Mouse (Mus musculus): ENCODE results near the gene Calhm1. TPM values are rescaled to one million over a fixed set of nuclear protein-coding genes. Genes with fewer than 3 reads are reported as not detected.

Gene Calhm1
- polyA plus RNA-seq, 1 experiment = not detected

- Histone ChIP-seq H3K79me3 (ENCODE audit: low read depth) (no peaks in the 10 kb centered on the region), H3K27me3 (ENCODE audit: control insufficient read depth, insufficient read depth, insufficient read length) (no peaks in the 10 kb centered on the region)
- TF ChIP-seq USF1 (IDR thresholded peaks at IDR 0.05; ENCODE audit: low read depth) (no peak), MAX (IDR thresholded peaks at IDR 0.05) (no peak), CEBPB (IDR thresholded peaks at IDR 0.05; ENCODE audit: low read depth) (no peak), MYOD1 (IDR thresholded peaks at IDR 0.05; ENCODE audit: control insufficient read depth, insufficient read length, low read depth) (no peak), FOSL1 (IDR thresholded peaks at IDR 0.05; ENCODE audit: insufficient read depth, low read length, poor library complexity, severe bottlenecking) (no peak), CTCF (IDR thresholded peaks at IDR 0.05; ENCODE audit: control insufficient read depth, insufficient read depth, insufficient read length) (no peak), MYOG (IDR thresholded peaks at IDR 0.05; ENCODE audit: control insufficient read depth, extremely low read depth, insufficient read length) (no peak)
Observed at GRCm38 (mm10) chr19:47137771-47138421, 6.2 kb downstream of the Calhm1 start, which contains the start of gene Calhm2. Calhm2 (minus strand) TSS chr19:47138294.

GRCm38 (mm10) chr19:47137051-47137581, 6.9 kb downstream of the Calhm1 start:
- H3K27me3 ChIP-seq (ENCODE audit: control insufficient read depth, insufficient read depth, insufficient read length) = no peaks in the 10 kb centered on the region
- H3K79me3 ChIP-seq (ENCODE audit: low read depth) = no peaks in the 10 kb centered on the region
- peaks cover 5% of the 10 kb centered on the region for H3K36me3 ChIP-seq (ENCODE audit: control insufficient read depth, insufficient read depth)
- no peak overlapping the region for H3K4me3 ChIP-seq (ENCODE audit: insufficient read depth, poor library complexity, severe bottlenecking)
- no peak overlapping the region for H3ac ChIP-seq (ENCODE audit: control insufficient read depth, insufficient read length, low read depth)
- no peaks in the 10 kb centered on the region for H3K79me2 ChIP-seq (ENCODE audit: control insufficient read depth, insufficient read depth)
- no peak for TF ChIP-seq MAX (IDR thresholded peaks at IDR 0.05)

More at GRCm38 (mm10) chr19:47137771-47138421, 6.2 kb downstream of the Calhm1 start, which contains the start of gene Calhm2:
- peak within 1 kb of the TSS; percentile 24 for H3ac ChIP-seq (ENCODE audit: control insufficient read depth, insufficient read length, low read depth)
- no peak within 1 kb of the TSS for H3K4me3 ChIP-seq (ENCODE audit: insufficient read depth, poor library complexity, severe bottlenecking)
- no peaks in the 10 kb centered on the region for H3K36me3 ChIP-seq (ENCODE audit: control insufficient read depth, insufficient read depth)
- H3K79me2 ChIP-seq (ENCODE audit: control insufficient read depth, insufficient read depth) = no peaks in the 10 kb centered on the region

- peaks cover 14% of the 10 kb centered on the region for H3K36me3 ChIP-seq (ENCODE audit: control insufficient read depth, insufficient read depth)
Observed at GRCm38 (mm10) chr19:47136170-47136569, 7.9 kb downstream of the Calhm1 start.

GRCm38 (mm10) chr19:47135568-47135967, 8.5 kb downstream of the Calhm1 start:
- H3K4me3 ChIP-seq (ENCODE audit: insufficient read depth, poor library complexity, severe bottlenecking) = no peak overlapping the region
- no peaks in the 10 kb centered on the region for H3K79me2 ChIP-seq (ENCODE audit: control insufficient read depth, insufficient read depth)
- H3K36me3 ChIP-seq (ENCODE audit: control insufficient read depth, insufficient read depth) = peaks cover 20% of the 10 kb centered on the region
- H3K27me3 ChIP-seq (ENCODE audit: control insufficient read depth, insufficient read depth, insufficient read length) = no peaks in the 10 kb centered on the region
- H3ac ChIP-seq (ENCODE audit: control insufficient read depth, insufficient read length, low read depth) = no peak overlapping the region
- TF ChIP-seq FOSL1 (IDR thresholded peaks at IDR 0.05; ENCODE audit: insufficient read depth, low read length, poor library complexity, severe bottlenecking) (no peak), MYOD1 (IDR thresholded peaks at IDR 0.05; ENCODE audit: control insufficient read depth, insufficient read length, low read depth) (no peak), CTCF (IDR thresholded peaks at IDR 0.05; ENCODE audit: control insufficient read depth, insufficient read depth, insufficient read length) (no peak), MAX (IDR thresholded peaks at IDR 0.05) (no peak), CEBPB (IDR thresholded peaks at IDR 0.05; ENCODE audit: low read depth) (no peak), USF1 (IDR thresholded peaks at IDR 0.05; ENCODE audit: low read depth) (no peak), MYOG (IDR thresholded peaks at IDR 0.05; ENCODE audit: control insufficient read depth, extremely low read depth, insufficient read length) (no peak)
- H3K79me3 ChIP-seq (ENCODE audit: low read depth) = no peaks in the 10 kb centered on the region

More at GRCm38 (mm10) chr19:47136170-47136569, 7.9 kb downstream of the Calhm1 start:
- no peaks in the 10 kb centered on the region for H3K27me3 ChIP-seq (ENCODE audit: control insufficient read depth, insufficient read depth, insufficient read length)
- H3ac ChIP-seq (ENCODE audit: control insufficient read depth, insufficient read length, low read depth) = no peak overlapping the region
- H3K79me3 ChIP-seq (ENCODE audit: low read depth) = no peaks in the 10 kb centered on the region
- TF ChIP-seq FOSL1 (IDR thresholded peaks at IDR 0.05; ENCODE audit: insufficient read depth, low read length, poor library complexity, severe bottlenecking) (no peak), MYOD1 (IDR thresholded peaks at IDR 0.05; ENCODE audit: control insufficient read depth, insufficient read length, low read depth) (no peak), CEBPB (IDR thresholded peaks at IDR 0.05; ENCODE audit: low read depth) (no peak), MAX (IDR thresholded peaks at IDR 0.05) (no peak), MYOG (IDR thresholded peaks at IDR 0.05; ENCODE audit: control insufficient read depth, extremely low read depth, insufficient read length) (no peak), USF1 (IDR thresholded peaks at IDR 0.05; ENCODE audit: low read depth) (no peak), CTCF (IDR thresholded peaks at IDR 0.05; ENCODE audit: control insufficient read depth, insufficient read depth, insufficient read length) (no peak)
- no peak overlapping the region for H3K4me3 ChIP-seq (ENCODE audit: insufficient read depth, poor library complexity, severe bottlenecking)
- H3K79me2 ChIP-seq (ENCODE audit: control insufficient read depth, insufficient read depth) = no peaks in the 10 kb centered on the region

- Histone ChIP-seq H3ac (ENCODE audit: control insufficient read depth, insufficient read length, low read depth) (no peak overlapping the region), H3K4me3 (ENCODE audit: insufficient read depth, poor library complexity, severe bottlenecking) (no peak overlapping the region), H3K79me3 (ENCODE audit: low read depth) (no peaks in the 10 kb centered on the region), H3K27me3 (ENCODE audit: control insufficient read depth, insufficient read depth, insufficient read length) (no peaks in the 10 kb centered on the region), H3K79me2 (ENCODE audit: control insufficient read depth, insufficient read depth) (no peaks in the 10 kb centered on the region), H3K36me3 (ENCODE audit: control insufficient read depth, insufficient read depth) (peaks cover 44% of the 10 kb centered on the region)
- TF ChIP-seq FOSL1 (IDR thresholded peaks at IDR 0.05; ENCODE audit: insufficient read depth, low read length, poor library complexity, severe bottlenecking) = no peak
- no peak for TF ChIP-seq MYOD1 (IDR thresholded peaks at IDR 0.05; ENCODE audit: control insufficient read depth, insufficient read length, low read depth)
- TF ChIP-seq MAX (IDR thresholded peaks at IDR 0.05) = no peak
- TF ChIP-seq USF1 (IDR thresholded peaks at IDR 0.05; ENCODE audit: low read depth) = no peak
- no peak for TF ChIP-seq CTCF (IDR thresholded peaks at IDR 0.05; ENCODE audit: control insufficient read depth, insufficient read depth, insufficient read length)
- no peak for TF ChIP-seq CEBPB (IDR thresholded peaks at IDR 0.05; ENCODE audit: low read depth)
- TF ChIP-seq MYOG (IDR thresholded peaks at IDR 0.05; ENCODE audit: control insufficient read depth, extremely low read depth, insufficient read length) = no peak
Observed at GRCm38 (mm10) chr19:47133161-47133560, 10.9 kb downstream of the Calhm1 start.
